Mouse (Mus musculus) monocyte, adult 5-6 weeks (primary cell): ENCODE data around the gene Col20a1. TPM values are rescaled to one million over a fixed set of nuclear protein-coding genes. Genes with fewer than 3 reads are reported as not detected.

Source experiments
- ATAC-seq: fragments of 153-309, 156-312 bp; replicated peaks from 2 replicates; pipeline ENCODE4 v1.8.0; 2017; ENCODE audit warnings: mild to moderate bottlenecking; ENCODE audit not compliant: low TSS enrichment, insufficient number of reproducible peaks, severe bottlenecking, poor library complexity, low FRiP score
- total RNA-seq: library from RNA; stranded (forward); fragments of 200-1000, 200-491, 200-594 nt; gene quantifications from 3 replicates; pipeline ENCODE4 v1.2.3, GENCODE M21; 2017

Col20a1 gene
- total RNA-seq, 1 experiment from 2014 or later, result 1.5 TPM

DNA sequence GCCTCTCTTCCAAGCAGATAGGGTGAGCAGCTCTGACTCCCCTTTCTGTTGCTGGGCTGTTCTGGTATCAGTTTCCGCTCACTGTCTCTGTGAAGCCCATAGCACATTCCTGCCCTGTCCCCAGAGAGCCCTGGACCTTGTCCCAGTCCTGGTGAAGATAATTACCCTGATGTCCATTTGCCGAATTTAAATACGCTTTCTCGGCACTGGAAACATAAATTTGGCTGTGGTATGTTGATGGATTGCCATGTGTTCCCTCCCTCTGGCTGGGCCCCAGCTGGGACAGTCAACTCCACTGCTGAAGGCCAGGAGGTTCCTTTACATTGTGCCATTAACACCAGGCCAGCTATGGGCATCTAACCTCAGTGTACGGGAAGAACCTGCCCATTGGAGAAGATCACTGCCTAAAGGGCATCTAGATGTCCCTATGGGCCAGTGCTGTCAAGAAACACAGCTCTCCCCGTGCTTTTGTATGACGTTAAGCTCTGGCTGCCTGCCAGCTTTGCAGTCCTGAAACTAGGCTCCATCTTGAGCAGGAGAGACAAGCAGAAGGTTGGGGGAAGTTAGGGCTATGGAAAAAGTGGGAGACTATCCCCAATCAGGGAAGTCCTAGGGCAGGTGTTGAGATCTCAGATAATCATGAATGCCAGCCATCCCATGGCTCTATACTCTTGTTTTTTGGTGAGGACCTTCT is 62.1 kb downstream of the Col20a1 start:
- ATAC-seq, result no peak

- no peak for ATAC-seq
Observed at GRCm38 (mm10) chr2:181048986-181049385, 62.7 kb downstream of the Col20a1 start.

DNA sequence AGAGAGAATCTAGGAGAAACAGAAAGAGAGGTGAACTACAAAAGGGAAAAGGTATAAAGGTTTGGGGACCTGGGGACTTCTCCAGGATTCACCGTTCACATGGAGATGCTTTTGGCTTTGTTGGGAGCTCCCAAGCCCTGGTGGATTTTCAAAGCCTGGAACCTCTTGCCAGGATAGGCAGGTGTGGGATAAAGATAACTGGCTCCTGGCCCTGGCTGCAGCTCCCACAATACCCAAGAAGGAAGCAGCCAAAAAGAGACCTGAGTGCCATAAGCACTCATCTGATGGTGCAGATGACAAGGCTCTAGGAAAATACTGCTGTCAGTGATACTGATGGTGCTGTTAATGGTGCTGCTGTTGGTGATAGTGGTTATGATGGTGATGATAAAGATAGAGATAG is 65.8 kb downstream of the Col20a1 start:
- no peak for ATAC-seq

GRCm38 (mm10) chr2:181057341-181057740 is 71.0 kb downstream of the Col20a1 start:
- ATAC-seq, result no peak

- ATAC-seq, result no peak
Observed at GRCm38 (mm10) chr2:181058193-181058592, 71.9 kb downstream of the Col20a1 start.

DNA sequence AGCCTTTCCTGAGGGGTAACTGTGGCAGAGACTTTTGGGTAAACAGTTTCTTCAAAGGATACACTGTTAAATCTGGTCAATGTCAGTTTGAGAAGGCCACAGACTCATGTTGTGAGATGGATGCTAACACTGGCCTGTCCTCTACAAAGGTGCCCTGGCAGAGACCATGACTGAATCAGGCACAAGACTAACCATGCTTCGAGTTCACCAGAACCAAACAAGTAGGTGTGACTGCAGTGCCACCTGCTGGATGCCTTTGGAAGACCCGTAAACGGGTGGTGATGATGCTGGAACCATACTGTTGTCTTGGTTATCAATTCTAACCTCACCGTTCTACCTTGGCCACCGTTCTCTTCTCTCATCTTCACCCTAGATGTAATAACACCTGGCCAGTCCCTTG is 73.8 kb downstream of the Col20a1 start:
- no peak for ATAC-seq

DNA sequence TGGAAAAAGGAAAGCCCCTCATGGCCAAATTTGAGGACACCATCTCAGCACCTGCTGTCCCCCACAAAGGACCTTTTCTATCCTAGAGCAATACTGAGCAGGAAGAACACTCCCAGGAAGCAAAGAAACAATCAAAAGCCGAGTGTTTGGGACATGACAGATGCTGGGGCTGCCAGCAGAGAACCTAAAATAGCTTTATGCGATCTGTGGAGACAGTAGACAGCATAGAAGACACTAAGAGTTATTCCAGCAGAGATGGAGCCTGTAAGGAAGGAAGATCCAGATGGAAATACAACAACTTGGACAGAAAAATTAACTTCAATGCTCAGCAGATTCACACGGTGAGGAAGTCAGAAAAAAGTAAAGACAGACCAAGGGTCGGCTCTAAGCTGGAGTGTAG is 79.5 kb downstream of the Col20a1 start:
- ATAC-seq, result no peak

Other genes with a start within 250 kb of the Col20a1 start
- not detected in 3 replicates for gene Bhlhe23, start 209.6 kb upstream of the Col20a1 start, total RNA-seq
- gene Ythdf1, start 65.6 kb upstream of the Col20a1 start, total RNA-seq, result 26.0 to 48.0 TPM (median 33.6 TPM) in 3 replicates
- not detected in 3 replicates for gene Birc7, start 57.5 kb upstream of the Col20a1 start, total RNA-seq
- not detected in 3 replicates for gene Nkain4, start 31.8 kb upstream of the Col20a1 start, total RNA-seq
- 57.8 to 60.2 TPM (median 58.8 TPM) in 3 replicates for gene Arfgap1, start 19.3 kb upstream of the Col20a1 start, total RNA-seq
- gene Chrna4, start 57.0 kb downstream of the Col20a1 start, total RNA-seq, result not detected in 3 replicates
- not detected in 3 replicates for gene Kcnq2, start 148.8 kb downstream of the Col20a1 start, total RNA-seq
- not detected in 3 replicates for gene Eef1a2, start 170.5 kb downstream of the Col20a1 start, total RNA-seq
- 68.9 to 87.3 TPM (median 84.2 TPM) in 3 replicates for gene Ppdpf, start 200.7 kb downstream of the Col20a1 start, total RNA-seq
- 0.53 to 3.0 TPM (median 1.8 TPM) in 3 replicates for gene Ptk6, start 216.3 kb downstream of the Col20a1 start, total RNA-seq
- gene Srms, start 226.7 kb downstream of the Col20a1 start, total RNA-seq, result 0.95 to 1.3 TPM in 2 of 3 replicates, not detected in the other
- 0.39 TPM in 1 of 3 replicates, not detected in the others for gene Fndc11, start 233.5 kb downstream of the Col20a1 start, total RNA-seq